Mouse (Mus musculus): ENCODE data around the gene March2. TPM values are rescaled to one million over a fixed set of nuclear protein-coding genes. Genes with fewer than 3 reads are reported as not detected.

Gene March2
- polyA plus RNA-seq, 1 experiment from 2014 or later: 281 TPM

DNA sequence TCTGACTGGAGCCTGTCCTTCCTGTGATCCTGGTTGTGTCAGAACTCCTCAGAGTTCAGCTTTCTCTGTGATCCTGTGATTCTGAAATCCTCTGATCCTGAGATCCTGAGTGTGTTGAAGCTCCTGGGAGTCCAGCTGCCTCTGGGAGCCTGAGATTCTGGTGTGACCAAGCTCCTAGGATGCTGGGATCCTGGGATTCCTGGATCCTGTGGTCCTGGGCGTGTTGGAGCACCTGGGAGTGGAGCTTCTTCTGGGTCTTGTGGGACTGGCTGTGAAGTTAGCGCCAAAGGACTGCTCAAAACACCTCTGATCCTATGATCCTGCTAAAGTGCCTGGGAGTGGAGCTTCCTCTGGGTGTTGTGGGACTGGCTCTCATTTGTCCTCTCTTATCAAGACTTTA lies 9.9 kb upstream of the March2 start:
- H3K9me3 ChIP-seq (replicated peaks; ENCODE audit: control insufficient read depth, low read length): no peaks in the 10 kb centered on the region
- no peak overlapping the region for H3K4me2 ChIP-seq (ENCODE audit: low read depth, low read length)
- 75% methylated on average over 2 of the region's 2 CpGs for WGBS (ENCODE audit: insufficient replicate concordance)
- H3K36me3 ChIP-seq (ENCODE audit: control insufficient read depth, insufficient read depth): no peaks in the 10 kb centered on the region
- H3K27me3 ChIP-seq (ENCODE audit: control insufficient read depth, insufficient read depth, low read depth, low read length): no peaks in the 10 kb centered on the region
- no peak overlapping the region for H3K9ac ChIP-seq (ENCODE audit: low read depth, low read length)
- H3K4me1 ChIP-seq (ENCODE audit: control insufficient read depth, low read depth, low read length): no peaks in the 10 kb centered on the region
- no peak for ATAC-seq (ENCODE audit: low read depth)
- H3K4me3 ChIP-seq (ENCODE audit: low read depth, low read length): no peak overlapping the region
- H3K27ac ChIP-seq (ENCODE audit: low read length): no peak overlapping the region

- Histone ChIP-seq H3K4me3 (ENCODE audit: low read depth, low read length) (no peak overlapping the region), H3K9me3 (replicated peaks; ENCODE audit: control insufficient read depth, low read length) (no peaks in the 10 kb centered on the region), H3K36me3 (ENCODE audit: control insufficient read depth, insufficient read depth) (0 out of 2 replicates have a peak, but pooled peaks cover 7% of the 10 kb centered on the region), H3K27ac (ENCODE audit: low read length) (no peak overlapping the region), H3K27me3 (ENCODE audit: control insufficient read depth, insufficient read depth, low read depth, low read length) (no peaks in the 10 kb centered on the region), H3K9ac (ENCODE audit: low read depth, low read length) (no peak overlapping the region), H3K4me2 (ENCODE audit: low read depth, low read length) (no peak overlapping the region), H3K4me1 (ENCODE audit: control insufficient read depth, low read depth, low read length) (peaks cover 26% of the 10 kb centered on the region)
- ATAC-seq (ENCODE audit: low read depth): no peak
- WGBS (ENCODE audit: insufficient replicate concordance): 79% methylated on average over 7 of the region's 7 CpGs
Observed at GRCm38 (mm10) chr17:33719736-33720378, 1.4 kb upstream of the March2 start.

DNA sequence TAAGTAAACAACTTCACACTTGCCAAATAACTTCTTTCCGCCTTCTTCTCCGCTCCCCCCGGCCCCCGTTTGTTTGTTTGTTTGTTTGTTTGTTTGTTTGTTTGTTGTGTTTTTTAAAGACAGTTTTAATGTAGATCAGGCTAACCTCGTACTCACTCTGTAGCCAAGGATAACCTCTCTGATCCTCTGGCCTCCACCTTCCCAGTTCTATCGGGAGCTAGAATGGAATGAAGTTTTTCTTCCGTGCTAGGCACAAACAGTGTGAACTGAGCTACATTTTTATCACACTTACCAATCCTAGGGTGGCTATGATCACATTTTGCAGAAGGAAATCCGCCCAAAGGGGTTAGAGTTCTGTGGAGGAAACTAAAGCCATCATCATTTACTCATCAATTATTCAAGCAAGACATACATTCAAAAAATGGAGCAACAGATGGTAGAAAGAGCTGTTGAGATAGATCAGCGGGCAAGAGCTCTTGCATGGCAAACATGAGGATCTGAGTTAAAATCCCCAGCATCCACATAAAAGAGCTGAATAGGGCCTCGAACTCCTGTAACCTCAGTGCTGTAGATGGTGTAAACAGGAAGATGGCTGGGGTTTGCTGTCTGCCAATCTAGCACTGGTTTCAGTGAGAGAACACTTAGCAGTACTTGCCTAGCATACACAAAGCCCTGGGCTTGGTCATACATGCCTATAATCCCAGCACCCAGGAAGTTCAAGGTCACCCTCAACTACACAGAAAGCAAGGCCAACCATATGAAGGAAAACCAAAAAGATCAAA lies 665 bp upstream of the March2 start:
- Histone ChIP-seq H3K27ac (ENCODE audit: low read length) (peak overlapping the region; percentile 66), H3K4me3 (ENCODE audit: low read depth, low read length) (peak overlapping the region; percentile 31)
- ATAC-seq (ENCODE audit: low read depth): no peak

GRCm38 (mm10) chr17:33717982-33718381 lies 488 bp downstream of the March2 start:
- Histone ChIP-seq H3K9me3 (replicated peaks; ENCODE audit: control insufficient read depth, low read length) (no peaks in the 10 kb centered on the region), H3K27ac (ENCODE audit: low read length) (peak overlapping the region; percentile 93), H3K4me1 (ENCODE audit: control insufficient read depth, low read depth, low read length) (peaks cover 36% of the 10 kb centered on the region), H3K36me3 (ENCODE audit: control insufficient read depth, insufficient read depth) (0 out of 2 replicates have a peak, but pooled peaks cover 7% of the 10 kb centered on the region), H3K4me2 (ENCODE audit: low read depth, low read length) (peak overlapping the region; percentile 68), H3K9ac (ENCODE audit: low read depth, low read length) (peak overlapping the region; percentile 96), H3K4me3 (ENCODE audit: low read depth, low read length) (peak overlapping the region; percentile 93), H3K27me3 (ENCODE audit: control insufficient read depth, insufficient read depth, low read depth, low read length) (no peaks in the 10 kb centered on the region)
- 3% methylated on average over 8 of the region's 8 CpGs for WGBS (ENCODE audit: insufficient replicate concordance)
- ATAC-seq (ENCODE audit: low read depth): no peak

More for the DNA sequence above, 665 bp upstream of the March2 start:
- Histone ChIP-seq H3K9me3 (replicated peaks; ENCODE audit: control insufficient read depth, low read length) (no peaks in the 10 kb centered on the region), H3K4me2 (ENCODE audit: low read depth, low read length) (peak overlapping the region; percentile 50), H3K9ac (ENCODE audit: low read depth, low read length) (peak overlapping the region; percentile 35), H3K36me3 (ENCODE audit: control insufficient read depth, insufficient read depth) (0 out of 2 replicates have a peak, but pooled peaks cover 7% of the 10 kb centered on the region), H3K27me3 (ENCODE audit: control insufficient read depth, insufficient read depth, low read depth, low read length) (no peaks in the 10 kb centered on the region), H3K4me1 (ENCODE audit: control insufficient read depth, low read depth, low read length) (peaks cover 32% of the 10 kb centered on the region)
- 35% methylated on average over 10 of the region's 10 CpGs for WGBS (ENCODE audit: insufficient replicate concordance)

- Histone ChIP-seq H3K4me3 (ENCODE audit: low read depth, low read length) (peak overlapping the region; percentile 93), H3K27ac (ENCODE audit: low read length) (peak overlapping the region; percentile 93), H3K9ac (ENCODE audit: low read depth, low read length) (peak overlapping the region; percentile 96), H3K4me2 (ENCODE audit: low read depth, low read length) (peak overlapping the region; percentile 68), H3K27me3 (ENCODE audit: control insufficient read depth, insufficient read depth, low read depth, low read length) (no peaks in the 10 kb centered on the region), H3K4me1 (ENCODE audit: control insufficient read depth, low read depth, low read length) (peaks cover 37% of the 10 kb centered on the region), H3K36me3 (ENCODE audit: control insufficient read depth, insufficient read depth) (peaks cover 7% of the 10 kb centered on the region; the same call in 1 of the 2 replicates), H3K9me3 (replicated peaks; ENCODE audit: control insufficient read depth, low read length) (no peaks in the 10 kb centered on the region)
- no peak for ATAC-seq (ENCODE audit: low read depth)
- WGBS (ENCODE audit: insufficient replicate concordance): 68% methylated on average over 1 of the region's 1 CpGs
Observed at GRCm38 (mm10) chr17:33717246-33717645, 1.2 kb downstream of the March2 start.

GRCm38 (mm10) chr17:33714779-33715178 lies 3.7 kb downstream of the March2 start:
- Histone ChIP-seq H3K36me3 (ENCODE audit: control insufficient read depth, insufficient read depth) (peaks cover 28% of the 10 kb centered on the region), H3K4me2 (ENCODE audit: low read depth, low read length) (peak overlapping the region; percentile 68), H3K27ac (ENCODE audit: low read length) (peak overlapping the region; percentile 93), H3K4me3 (ENCODE audit: low read depth, low read length) (peak overlapping the region; percentile 66), H3K4me1 (ENCODE audit: control insufficient read depth, low read depth, low read length) (peaks cover 58% of the 10 kb centered on the region), H3K9ac (ENCODE audit: low read depth, low read length) (peak overlapping the region; percentile 60), H3K27me3 (ENCODE audit: control insufficient read depth, insufficient read depth, low read depth, low read length) (no peaks in the 10 kb centered on the region), H3K9me3 (replicated peaks; ENCODE audit: control insufficient read depth, low read length) (peaks cover 6% of the 10 kb centered on the region; the same call in 1 of the 2 replicates)
- peak; percentile 58 for ATAC-seq (ENCODE audit: low read depth)
- 19% methylated on average over 1 of the region's 1 CpGs for WGBS (ENCODE audit: insufficient replicate concordance)

- Histone ChIP-seq H3K27me3 (ENCODE audit: control insufficient read depth, insufficient read depth, low read depth, low read length) (no peaks in the 10 kb centered on the region), H3K4me3 (ENCODE audit: low read depth, low read length) (peak overlapping the region; percentile 66), H3K4me2 (ENCODE audit: low read depth, low read length) (peak overlapping the region; percentile 68), H3K36me3 (ENCODE audit: control insufficient read depth, insufficient read depth) (peaks cover 41% of the 10 kb centered on the region), H3K9ac (ENCODE audit: low read depth, low read length) (peak overlapping the region; percentile 68), H3K9me3 (replicated peaks; ENCODE audit: control insufficient read depth, low read length) (peaks cover 6% of the 10 kb centered on the region; the same call in 1 of the 2 replicates), H3K27ac (ENCODE audit: low read length) (peak overlapping the region; percentile 93), H3K4me1 (ENCODE audit: control insufficient read depth, low read depth, low read length) (peaks cover 52% of the 10 kb centered on the region)
- peak; percentile 91 for ATAC-seq (ENCODE audit: low read depth)
- 20% methylated on average over 5 of the region's 5 CpGs for WGBS (ENCODE audit: insufficient replicate concordance)
Observed at GRCm38 (mm10) chr17:33713271-33713670, 5.2 kb downstream of the March2 start.

- Histone ChIP-seq H3K9me3 (replicated peaks; ENCODE audit: control insufficient read depth, low read length) (peaks cover 6% of the 10 kb centered on the region; the same call in 1 of the 2 replicates), H3K4me2 (ENCODE audit: low read depth, low read length) (no peak overlapping the region), H3K27me3 (ENCODE audit: control insufficient read depth, insufficient read depth, low read depth, low read length) (no peaks in the 10 kb centered on the region), H3K9ac (ENCODE audit: low read depth, low read length) (no peak overlapping the region), H3K27ac (ENCODE audit: low read length) (no peak overlapping the region; the same call in 1 of the 2 replicates), H3K4me3 (ENCODE audit: low read depth, low read length) (no peak overlapping the region), H3K4me1 (ENCODE audit: control insufficient read depth, low read depth, low read length) (peaks cover 34% of the 10 kb centered on the region), H3K36me3 (ENCODE audit: control insufficient read depth, insufficient read depth) (peaks cover 65% of the 10 kb centered on the region)
- ATAC-seq (ENCODE audit: low read depth): no peak
- WGBS (ENCODE audit: insufficient replicate concordance): 78% methylated on average over 3 of the region's 3 CpGs
Observed at GRCm38 (mm10) chr17:33709834-33710233, 8.6 kb downstream of the March2 start.

GRCm38 (mm10) chr17:33703091-33703490 lies 15.4 kb downstream of the March2 start:
- Histone ChIP-seq H3K9ac (ENCODE audit: low read depth, low read length) (no peak overlapping the region), H3K27me3 (ENCODE audit: control insufficient read depth, insufficient read depth, low read depth, low read length) (no peaks in the 10 kb centered on the region), H3K36me3 (ENCODE audit: control insufficient read depth, insufficient read depth) (peaks cover 78% of the 10 kb centered on the region), H3K27ac (ENCODE audit: low read length) (no peak overlapping the region), H3K9me3 (replicated peaks; ENCODE audit: control insufficient read depth, low read length) (no peaks in the 10 kb centered on the region), H3K4me3 (ENCODE audit: low read depth, low read length) (no peak overlapping the region), H3K4me2 (ENCODE audit: low read depth, low read length) (no peak overlapping the region), H3K4me1 (ENCODE audit: control insufficient read depth, low read depth, low read length) (no peaks in the 10 kb centered on the region; the same call in 1 of the 2 replicates)
- ATAC-seq (ENCODE audit: low read depth): no peak
- 90% methylated on average over 9 of the region's 9 CpGs for WGBS (ENCODE audit: insufficient replicate concordance)

Measured in liver, embryonic 16.5 days (tissue).